Mouse (Mus musculus): ENCODE results near the gene Ebf1.

GRCm38 (mm10) chr11:44696539-44697201 lies 79.6 kb downstream of the Ebf1 start:
- TF ChIP-seq POLR2A (IDR thresholded peaks at IDR 0.05; ENCODE audit: insufficient read depth, low read length) (no peak), CTCF (IDR thresholded peaks at IDR 0.05; ENCODE audit: low read depth, low read length) (no peak), EP300 (IDR thresholded peaks at IDR 0.05; ENCODE audit: insufficient read depth, low read depth, low read length) (0 out of 2 replicates have a peak, but pooled peaks have one; percentile 42)
